Mouse (Mus musculus): ENCODE measurements around the gene Arhgef11.

- TF ChIP-seq CTCF (IDR thresholded peaks at IDR 0.05; ENCODE audit: extremely low read depth, insufficient read length, insufficient replicate concordance, low read depth, low read length) (no peak), POLR2A (IDR thresholded peaks at IDR 0.05; ENCODE audit: low read depth, low read length) (no peak)
These were observed 132.6 kb downstream of the Arhgef11 start for GRCm38 (mm10) chr3:87749977-87750376.
